Mouse (Mus musculus) spleen, adult 2 months (tissue): ENCODE measurements around the gene Dclre1a.

Experiments
- CTCF ChIP-seq: fragments of 200-500 bp; IDR thresholded peaks from 2 replicates; pipeline ENCODE4 v1.5.1; 2011; ENCODE audit warnings: mild to moderate bottlenecking, inconsistent platforms; ENCODE audit not compliant: insufficient read depth, insufficient read length, insufficient replicate concordance; ENCODE audit errors: extremely low read depth
- POLR2A ChIP-seq: fragments of 200-500 bp; IDR thresholded peaks from 2 replicates; pipeline ENCODE4 v1.6.1; 2011; ENCODE audit warnings: low read depth, low read length, inconsistent platforms

- TF ChIP-seq CTCF (no peak), POLR2A (no peak)
Measured at GRCm38 (mm10) chr19:56562433-56563138, 14.6 kb upstream of the Dclre1a start.
